Mouse (Mus musculus) forebrain, embryonic 11.5 days (tissue): ENCODE measurements at regions not wholly inside any gene's neighbourhood (a gene's known extent, or its start where the extent isn't known, plus 50 kb on each side); places are given as distances from the start of the nearest gene placed in this dataset.

ENCODE experiments used
- ATAC-seq: fragments of 200-750 bp; cut with Nextera tagmentation; replicated peaks from 2 replicates; pipeline ENCODE4 v1.8.0; 2017; ENCODE audit warnings: moderate TSS enrichment; ENCODE audit not compliant: low FRiP score
- DNase-seq: peaks from one replicate; pipeline ENCODE4 v3.0.0-alpha.2; 2017; ENCODE audit warnings: low spot score
- H3K27ac ChIP-seq: fragments of 300-500 bp; sonication (generic); 2 replicates; pipeline ENCODE4 v1.5.1; 2014; ENCODE audit warnings: low read depth, low read length
- H3K27me3 ChIP-seq: fragments of 300-500 bp; sonication (generic); 2 replicates; pipeline ENCODE4 v1.6.1; 2014; ENCODE audit warnings: mild to moderate bottlenecking, low read length, mixed read lengths; ENCODE audit not compliant: control insufficient read depth, insufficient read depth
- H3K36me3 ChIP-seq: fragments of 300-500 bp; sonication (generic); 2 replicates; pipeline ENCODE4 v1.6.1; 2014; ENCODE audit warnings: mild to moderate bottlenecking, low read length, moderate library complexity, mixed read lengths; ENCODE audit not compliant: control insufficient read depth, insufficient read depth
- H3K4me1 ChIP-seq: fragments of 300-500 bp; sonication (generic); replicated peaks from 2 replicates; pipeline ENCODE4 v1.6.1; 2014; ENCODE audit warnings: low read length, mixed read lengths; ENCODE audit not compliant: control insufficient read depth, insufficient read depth
- H3K4me2 ChIP-seq: fragments of 300-500 bp; sonication (generic); 2 replicates; pipeline ENCODE4 v1.6.1; 2014; ENCODE audit warnings: low read depth, mild to moderate bottlenecking, low read length, moderate library complexity, mixed read lengths; ENCODE audit not compliant: severe bottlenecking
- H3K4me3 ChIP-seq: fragments of 300-500 bp; sonication (generic); 2 replicates; pipeline ENCODE4 v1.5.1; 2014; ENCODE audit warnings: low read depth, low read length
- H3K9ac ChIP-seq: fragments of 300-500 bp; sonication (generic); 2 replicates; pipeline ENCODE4 v1.6.1; 2014; ENCODE audit warnings: low read length
- H3K9me3 ChIP-seq: fragments of 300-500 bp; sonication (generic); 2 replicates; pipeline ENCODE4 v1.6.1; 2016; ENCODE audit warnings: low read length, mixed read lengths; ENCODE audit not compliant: control insufficient read depth
- WGBS: fragments of 180-500 bp; shearing (Covaris S2); extraction: QIAGEN DNeasy Blood & Tissue Kit; methylation state at CpG from one replicate; pipeline ENCODE4 v1.1.7; 2014; 5-methylcytosine and 5-hydroxymethylcytosine counted together

- H3K27ac ChIP-seq, result peak overlapping the region; percentile 34
- H3K4me3 ChIP-seq, result no peak overlapping the region
- no peaks in the 10 kb centered on the region for H3K36me3 ChIP-seq
- H3K9ac ChIP-seq, result no peak overlapping the region
- 36% methylated on average over 9 of the region's 9 CpGs for WGBS
- no peaks in the 10 kb centered on the region for H3K27me3 ChIP-seq
- H3K4me1 ChIP-seq, result peaks cover 10% of the 10 kb centered on the region; the same call in 1 of the 2 replicates
- no peaks in the 10 kb centered on the region for H3K9me3 ChIP-seq
- peak overlapping the region; percentile 24; the same call in 1 of the 2 replicates for H3K4me2 ChIP-seq
- peak; percentile 56; the same call in 1 of the 2 replicates for ATAC-seq
- DNase-seq, result no peak
Measured at GRCm38 (mm10) chr13:107813562-107814161, 230.6 kb upstream of the Smim15 start.

GRCm38 (mm10) chr13:107812014-107812413, 232.2 kb upstream of the Smim15 start:
- Histone ChIP-seq H3K36me3 (no peaks in the 10 kb centered on the region), H3K27me3 (no peaks in the 10 kb centered on the region), H3K4me3 (no peak overlapping the region), H3K9ac (no peak overlapping the region), H3K9me3 (no peaks in the 10 kb centered on the region), H3K4me2 (no peak overlapping the region), H3K27ac (no peak overlapping the region), H3K4me1 (peaks cover 10% of the 10 kb centered on the region; the same call in 1 of the 2 replicates)
- WGBS, result 74% methylated on average over 5 of the region's 5 CpGs
- ATAC-seq (no peak), DNase-seq (no peak)

- Histone ChIP-seq H3K4me3 (no peak overlapping the region), H3K4me1 (peaks cover 10% of the 10 kb centered on the region; the same call in 1 of the 2 replicates), H3K9ac (no peak overlapping the region), H3K27ac (no peak overlapping the region), H3K9me3 (no peaks in the 10 kb centered on the region), H3K4me2 (no peak overlapping the region), H3K27me3 (no peaks in the 10 kb centered on the region), H3K36me3 (no peaks in the 10 kb centered on the region)
- DNase-seq, result no peak
- WGBS, result 78% methylated on average over 9 of the region's 9 CpGs
- no peak for ATAC-seq
Measured at GRCm38 (mm10) chr13:107810802-107811192, 233.4 kb upstream of the Smim15 start.

- no peak for DNase-seq
- Histone ChIP-seq H3K4me1 (peaks cover 10% of the 10 kb centered on the region; the same call in 1 of the 2 replicates), H3K9me3 (no peaks in the 10 kb centered on the region), H3K4me3 (no peak overlapping the region), H3K27ac (no peak overlapping the region), H3K9ac (no peak overlapping the region), H3K36me3 (no peaks in the 10 kb centered on the region), H3K4me2 (no peak overlapping the region), H3K27me3 (no peaks in the 10 kb centered on the region)
- no peak for ATAC-seq
- WGBS, result 78% methylated on average over 9 of the region's 9 CpGs
Measured at GRCm38 (mm10) chr13:107810060-107810801, 234.0 kb upstream of the Smim15 start.

GRCm38 (mm10) chr13:107808961-107809360, 235.3 kb upstream of the Smim15 start:
- Histone ChIP-seq H3K9me3 (no peaks in the 10 kb centered on the region), H3K4me1 (peaks cover 7% of the 10 kb centered on the region; the same call in 1 of the 2 replicates), H3K4me3 (no peak overlapping the region), H3K27me3 (no peaks in the 10 kb centered on the region), H3K9ac (no peak overlapping the region), H3K27ac (no peak overlapping the region), H3K36me3 (no peaks in the 10 kb centered on the region), H3K4me2 (no peak overlapping the region)
- 90% methylated on average over 2 of the region's 2 CpGs for WGBS
- ATAC-seq, result no peak
- DNase-seq, result no peak

- Histone ChIP-seq H3K4me2 (no peak overlapping the region), H3K27me3 (no peaks in the 10 kb centered on the region), H3K36me3 (no peaks in the 10 kb centered on the region), H3K27ac (no peak overlapping the region), H3K9me3 (no peaks in the 10 kb centered on the region), H3K9ac (no peak overlapping the region), H3K4me1 (peaks cover 5% of the 10 kb centered on the region), H3K4me3 (no peak overlapping the region)
- DNase-seq (no peak), ATAC-seq (no peak)
- WGBS, result 87% methylated on average over 1 of the region's 1 CpGs
Measured at GRCm38 (mm10) chr13:107804418-107804817, 239.8 kb upstream of the Smim15 start.

- Histone ChIP-seq H3K4me1 (peaks cover 8% of the 10 kb centered on the region), H3K27ac (no peak overlapping the region), H3K4me3 (no peak overlapping the region), H3K9me3 (no peaks in the 10 kb centered on the region), H3K9ac (no peak overlapping the region), H3K27me3 (no peaks in the 10 kb centered on the region), H3K4me2 (no peak overlapping the region), H3K36me3 (no peaks in the 10 kb centered on the region)
- WGBS, result 13% methylated on average over 13 of the region's 13 CpGs
- DNase-seq, result no peak
- ATAC-seq, result no peak
Measured at GRCm38 (mm10) chr13:107799199-107799945, 244.9 kb upstream of the Smim15 start.

GRCm38 (mm10) chr13:107798144-107798543, 246.1 kb upstream of the Smim15 start:
- Histone ChIP-seq H3K36me3 (no peaks in the 10 kb centered on the region), H3K27ac (no peak overlapping the region), H3K9me3 (no peaks in the 10 kb centered on the region), H3K9ac (no peak overlapping the region), H3K4me1 (peaks cover 13% of the 10 kb centered on the region), H3K4me2 (no peak overlapping the region), H3K27me3 (no peaks in the 10 kb centered on the region), H3K4me3 (no peak overlapping the region)
- no peak for DNase-seq
- no peak for ATAC-seq
- 65% methylated on average over 7 of the region's 7 CpGs for WGBS
